Mouse (Mus musculus) myocyte (in vitro differentiated cells): ENCODE measurements around the gene Olfr1128. TPM values are rescaled to one million over a fixed set of nuclear protein-coding genes. Genes with fewer than 3 reads are reported as not detected.
"Not testable (repeated sequence)": the region's sequence is repeated elsewhere in the genome, so short reads cannot be mapped to it uniquely, and the experiment has no call there.

Source experiments
- H3K27me3 ChIP-seq: one replicate; pipeline ENCODE4 v1.6.1; 2011; ENCODE audit not compliant: control insufficient read depth, insufficient read depth, insufficient read length
- H3K36me3 ChIP-seq: one replicate; pipeline ENCODE4 v1.6.1; 2011; ENCODE audit not compliant: control insufficient read depth, insufficient read depth
- H3K4me2 ChIP-seq: one replicate; pipeline ENCODE4 v1.6.1; 2011; ENCODE audit warnings: low read depth, control low read depth
- H3K4me3 ChIP-seq: one replicate; pipeline ENCODE4 v1.5.1; 2011; ENCODE audit warnings: mild to moderate bottlenecking, control low read depth, moderate library complexity
- H3K79me2 ChIP-seq: one replicate; pipeline ENCODE4 v1.6.1; 2011; ENCODE audit not compliant: control insufficient read depth, insufficient read depth
- H3ac ChIP-seq: one replicate; pipeline ENCODE4 v1.6.1; 2011; ENCODE audit not compliant: control insufficient read depth, insufficient read length
- CEBPB ChIP-seq: IDR thresholded peaks from 2 replicates; pipeline ENCODE4 v1.6.1; 2011; ENCODE audit warnings: mild to moderate bottlenecking, moderate library complexity; ENCODE audit not compliant: poor library complexity, insufficient read depth, severe bottlenecking
- E2F4 ChIP-seq: IDR thresholded peaks from one replicate; pipeline ENCODE4 v1.6.1; 2011; ENCODE audit warnings: mild to moderate bottlenecking, control low read depth, moderate library complexity; ENCODE audit not compliant: insufficient read depth
- MAX ChIP-seq: IDR thresholded peaks from one replicate; pipeline ENCODE4 v1.6.1; 2011; ENCODE audit warnings: low read depth, mild to moderate bottlenecking, control low read depth
- MYOD1 ChIP-seq, 3 experiments: IDR thresholded peaks; one replicate each; pipeline ENCODE4 v1.6.1; 2011; ENCODE audit warnings: control low read depth in 2 of 3, low read depth in 2 of 3, mild to moderate bottlenecking in 2 of 3, moderate library complexity in 1 of 3; ENCODE audit not compliant: insufficient read length in 2 of 3, control insufficient read depth in 1 of 3
- MYOG ChIP-seq, 3 experiments: IDR thresholded peaks; one replicate each; pipeline ENCODE4 v1.6.1; 2011; ENCODE audit warnings: control low read depth in 2 of 3, low read depth in 2 of 3, mild to moderate bottlenecking in 2 of 3; ENCODE audit not compliant: insufficient read length in 2 of 3, control insufficient read depth in 1 of 3, insufficient read depth in 1 of 3
- POLR2A ChIP-seq: IDR thresholded peaks from one replicate; pipeline ENCODE4 v1.6.1; 2011; ENCODE audit warnings: low read depth, mild to moderate bottlenecking, control low read depth, moderate library complexity; ENCODE audit not compliant: insufficient read length
- POLR2AphosphoS2 ChIP-seq: IDR thresholded peaks from one replicate; pipeline ENCODE4 v1.6.1; 2011; ENCODE audit warnings: low read depth, control low read depth; ENCODE audit not compliant: insufficient read length
- REST ChIP-seq: IDR thresholded peaks from one replicate; pipeline ENCODE4 v1.6.1; 2011; ENCODE audit warnings: mild to moderate bottlenecking, control low read depth, moderate library complexity; ENCODE audit not compliant: insufficient read depth, insufficient read length
- SRF ChIP-seq: IDR thresholded peaks from one replicate; pipeline ENCODE4 v1.6.1; 2011; ENCODE audit warnings: low read depth; ENCODE audit not compliant: control insufficient read depth, insufficient read length
- TCF12 ChIP-seq: IDR thresholded peaks from one replicate; pipeline ENCODE4 v1.6.1; 2011; ENCODE audit warnings: mild to moderate bottlenecking, control low read depth; ENCODE audit not compliant: poor library complexity, insufficient read depth, severe bottlenecking
- TCF3 ChIP-seq: IDR thresholded peaks from one replicate; pipeline ENCODE4 v1.6.1; 2011; ENCODE audit warnings: low read depth, control low read depth; ENCODE audit not compliant: insufficient read length
- USF1 ChIP-seq: IDR thresholded peaks from one replicate; pipeline ENCODE4 v1.6.1; 2011; ENCODE audit warnings: low read depth, mild to moderate bottlenecking, control low read depth, moderate library complexity
- polyA plus RNA-seq: library from polyadenylated mRNA; unstranded; fragments of >200 nt; fragmentation: generic; extraction: Trizol; gene quantifications from one replicate; pipeline ENCODE4 v1.2.1, GENCODE M21; 2012; ENCODE audit warnings: missing spikeins

Olfr1128 gene
- not detected for polyA plus RNA-seq

DNA sequence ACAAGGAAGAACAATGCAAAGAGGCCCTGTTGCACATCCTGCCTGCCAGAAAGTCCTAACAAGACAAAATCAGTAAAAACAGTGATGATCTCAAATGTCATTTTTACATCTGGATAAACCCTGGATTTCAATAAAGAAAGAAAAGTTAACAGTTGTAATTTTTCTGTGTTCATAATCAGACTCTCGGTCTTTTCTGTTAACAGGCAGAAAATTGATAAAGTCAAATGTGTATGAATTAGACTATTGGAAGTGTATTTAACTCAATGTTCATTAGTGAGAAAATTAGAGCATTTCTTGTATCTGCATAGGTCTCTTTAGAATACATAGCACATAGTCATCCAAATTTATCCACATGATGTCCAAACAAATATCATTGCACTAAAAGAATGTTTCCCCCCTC is at the start of gene Olfr1128:
Gene Olfr1128 (minus strand): TSS at position 101 of the 400 bp plus-strand sequence.
- no peaks in the 10 kb centered on the region for H3K36me3 ChIP-seq
- H3K27me3 ChIP-seq: no peaks in the 10 kb centered on the region
- H3K4me3 ChIP-seq: no peak within 1 kb of the TSS
- no peak within 1 kb of the TSS for H3K4me2 ChIP-seq
- no peaks in the 10 kb centered on the region for H3K79me2 ChIP-seq
- TF ChIP-seq CEBPB: no peak
- TF ChIP-seq TCF12: no peak
- no peak for TF ChIP-seq MYOG (IDR thresholded peaks at IDR 0.05; ENCODE audit: control insufficient read depth in 1 of 3, insufficient read depth in 1 of 3, insufficient read length in 2 of 3, low read depth in 2 of 3)
- TF ChIP-seq REST: no peak
- no peak for TF ChIP-seq E2F4
- no peak for TF ChIP-seq POLR2A
- TF ChIP-seq SRF: no peak
- TF ChIP-seq MYOD1 (IDR thresholded peaks at IDR 0.05; ENCODE audit: control insufficient read depth in 1 of 3, insufficient read length in 2 of 3, low read depth in 2 of 3): no peak
- no peak for TF ChIP-seq POLR2AphosphoS2
- TF ChIP-seq MAX: no peak
- no peak for TF ChIP-seq USF1
- no peak for TF ChIP-seq TCF3
- H3ac ChIP-seq: no peak within 1 kb of the TSS

DNA sequence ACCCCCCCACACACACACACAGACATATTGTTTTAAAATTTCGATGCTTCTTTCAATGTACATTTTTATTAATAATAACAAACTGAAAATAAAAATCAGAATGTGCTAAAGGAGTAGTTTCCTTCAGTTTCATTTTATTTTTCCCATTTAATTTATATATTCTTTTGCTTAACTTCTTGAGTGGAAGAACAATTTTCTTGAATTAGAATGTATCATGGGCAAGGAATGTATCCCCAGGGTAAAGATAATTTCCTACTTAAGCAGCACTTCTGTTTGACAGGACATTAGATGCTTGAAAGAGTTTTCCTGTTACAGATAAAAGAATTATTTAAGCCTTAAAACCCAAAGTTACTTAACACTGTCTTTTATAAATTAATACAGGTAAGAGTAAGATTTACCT is 28.3 kb upstream of the Olfr1128 start, which contains the start of gene Olfr1129:
Gene Olfr1129 (plus strand): TSS at position 301 of the 400 bp plus-strand sequence.
- H3K4me2 ChIP-seq, H3ac ChIP-seq, H3K36me3 ChIP-seq: not testable (repeated sequence)

DNA sequence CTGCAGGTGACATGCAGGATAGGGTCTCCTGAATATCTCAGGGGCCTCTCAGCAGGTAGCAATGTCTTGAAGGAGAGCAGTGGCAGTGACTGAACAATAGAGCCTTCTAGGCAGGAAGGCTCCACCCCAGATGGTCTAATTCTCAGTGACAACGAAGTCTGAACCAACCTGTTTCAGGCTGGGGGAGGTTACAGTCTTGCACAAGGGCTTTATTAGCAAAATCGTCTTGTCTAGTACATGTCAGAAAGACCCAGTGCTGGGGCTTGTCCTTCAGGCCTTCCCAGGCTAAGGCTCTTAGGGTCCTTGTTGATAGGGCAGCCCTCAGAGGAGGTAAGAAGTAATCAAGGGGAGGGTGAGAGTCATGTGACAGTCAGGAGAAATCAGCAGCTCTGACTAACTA is 10.5 kb downstream of the Olfr1128 start:
- no peaks in the 10 kb centered on the region for H3K36me3 ChIP-seq
- H3K27me3 ChIP-seq: no peaks in the 10 kb centered on the region
- no peak overlapping the region for H3K4me3 ChIP-seq
- no peak for TF ChIP-seq POLR2AphosphoS2
- no peak for TF ChIP-seq REST
- no peak for TF ChIP-seq E2F4
- TF ChIP-seq MAX: no peak
- TF ChIP-seq TCF3: no peak
- no peak for TF ChIP-seq SRF
- TF ChIP-seq MYOG (IDR thresholded peaks at IDR 0.05; ENCODE audit: control insufficient read depth in 1 of 3, insufficient read depth in 1 of 3, insufficient read length in 2 of 3, low read depth in 2 of 3): no peak
- TF ChIP-seq MYOD1 (IDR thresholded peaks at IDR 0.05; ENCODE audit: control insufficient read depth in 1 of 3, insufficient read length in 2 of 3, low read depth in 2 of 3): no peak
- TF ChIP-seq POLR2A: no peak
- no peak for TF ChIP-seq TCF12
- TF ChIP-seq CEBPB: no peak
- no peak for TF ChIP-seq USF1
- H3K4me2 ChIP-seq: no peak overlapping the region
- H3K79me2 ChIP-seq: no peaks in the 10 kb centered on the region
- no peak overlapping the region for H3ac ChIP-seq

More for the DNA sequence above, 28.3 kb upstream of the Olfr1128 start, which contains the start of gene Olfr1129:
- not testable (repeated sequence) for H3K79me2 ChIP-seq, H3K4me3 ChIP-seq, H3K27me3 ChIP-seq

DNA sequence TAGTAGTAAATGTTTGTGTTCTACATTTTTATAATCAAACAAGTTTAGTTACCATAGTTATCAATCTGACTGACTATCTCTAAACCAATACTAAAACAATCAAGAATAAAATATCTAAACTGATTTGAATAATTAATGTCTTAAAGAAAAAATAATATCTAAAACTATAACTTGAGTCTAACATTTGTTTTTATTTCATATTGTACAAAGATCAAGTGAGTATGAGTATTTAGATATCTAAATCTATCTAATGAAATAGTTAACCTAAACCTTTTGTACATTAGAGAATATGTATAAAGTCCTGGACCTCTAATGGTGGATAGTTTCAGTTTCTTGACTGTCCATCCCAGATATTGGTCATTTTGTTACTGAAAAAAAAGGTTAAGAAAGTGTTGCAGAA is 13.8 kb downstream of the Olfr1128 start, which contains the start of gene Olfr153:
Gene Olfr153 (plus strand): TSS at position 301 of the 400 bp plus-strand sequence.
- Histone ChIP-seq H3K27me3 (no peaks in the 10 kb centered on the region), H3K36me3 (no peaks in the 10 kb centered on the region), H3K4me2 (no peak within 1 kb of the TSS), H3ac (no peak within 1 kb of the TSS), H3K4me3 (no peak within 1 kb of the TSS), H3K79me2 (no peaks in the 10 kb centered on the region)
- TF ChIP-seq REST: no peak
- TF ChIP-seq POLR2AphosphoS2: no peak

DNA sequence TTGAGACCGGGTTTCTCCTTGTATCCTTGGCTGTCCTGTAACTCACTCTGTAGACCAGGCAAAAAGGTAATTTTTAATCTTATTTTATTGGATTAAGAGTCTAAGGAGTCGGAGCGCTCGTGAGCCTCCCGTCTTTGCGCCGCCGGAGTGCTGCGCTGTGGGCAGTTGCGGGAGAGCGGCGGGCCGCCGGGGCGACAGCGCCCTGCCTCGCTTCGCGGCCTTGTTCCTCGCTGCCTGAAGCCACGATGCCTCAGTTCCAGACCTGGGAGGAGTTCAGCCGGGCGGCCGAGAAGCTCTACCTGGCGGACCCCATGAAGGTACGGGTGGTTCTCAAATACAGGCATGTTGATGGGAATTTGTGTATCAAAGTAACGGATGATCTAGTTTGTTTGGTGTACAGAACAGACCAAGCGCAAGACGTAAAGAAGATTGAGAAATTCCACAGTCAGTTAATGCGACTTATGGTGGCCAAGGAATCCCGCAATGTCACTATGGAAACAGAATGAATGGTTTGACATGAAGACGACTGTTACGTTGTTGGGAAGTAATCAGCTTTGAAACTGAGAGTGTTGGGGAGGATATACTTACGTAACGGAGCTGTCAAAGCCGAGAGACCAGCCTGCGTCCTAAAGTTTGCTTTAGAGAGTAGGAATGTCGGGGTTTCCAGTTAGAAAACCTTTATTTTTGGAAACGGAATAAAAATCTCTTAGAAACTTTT is 19.3 kb downstream of the Olfr1128 start:
- not testable (repeated sequence) for H3ac ChIP-seq, H3K36me3 ChIP-seq, H3K79me2 ChIP-seq, H3K4me3 ChIP-seq, H3K4me2 ChIP-seq, H3K27me3 ChIP-seq
